Mouse (Mus musculus): ENCODE data around the gene Cep170b. TPM values are rescaled to one million over a fixed set of nuclear protein-coding genes. Genes with fewer than 3 reads are reported as not detected.

Cep170b gene
- polyA plus RNA-seq, 2 experiments: 21.3 to 30.1 TPM

DNA sequence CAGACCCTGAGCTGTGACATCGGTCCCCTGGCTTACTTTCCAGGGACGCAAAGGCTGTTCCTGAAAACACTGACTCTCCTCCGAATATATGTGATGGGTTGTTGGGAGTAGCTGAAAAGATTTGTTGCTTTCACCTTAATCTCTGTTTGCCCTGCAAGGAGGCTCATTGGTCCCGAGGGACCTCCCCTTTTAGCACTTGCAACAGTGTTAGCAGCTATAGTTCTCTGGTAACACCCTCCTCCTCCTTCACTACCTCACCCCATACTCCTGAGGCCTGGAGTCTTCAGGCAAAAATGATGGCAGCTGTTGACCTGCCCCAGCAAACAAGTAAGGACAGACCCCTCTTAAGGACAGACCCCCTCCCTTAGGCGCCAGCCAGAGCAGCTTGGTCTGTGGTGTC, 1.3 kb upstream of the Cep170b start:
- H3K36me3 ChIP-seq (ENCODE audit: control insufficient read depth, insufficient read depth, low read length): no peaks in the 10 kb centered on the region
- 43% methylated on average over 5 of the region's 5 CpGs for WGBS
- no peak overlapping the region for H3K9ac ChIP-seq (ENCODE audit: low read depth, low read length, severe bottlenecking)
- H3K27me3 ChIP-seq (ENCODE audit: control insufficient read depth, insufficient read depth, low read length): no peaks in the 10 kb centered on the region
- no peak overlapping the region for H3K4me3 ChIP-seq (replicated peaks; ENCODE audit: low read length)
- H3K4me1 ChIP-seq (ENCODE audit: control insufficient read depth, insufficient read depth, low read length): peaks cover 18% of the 10 kb centered on the region; the same call in 1 of the 2 replicates
- no peak for ATAC-seq (ENCODE audit: low FRiP score, low read depth)
- TF ChIP-seq POLR2A (IDR thresholded peaks at IDR 0.05; ENCODE audit: borderline replicate concordance, extremely low read depth, insufficient read depth, insufficient read length): no peak
- H3K27ac ChIP-seq (replicated peaks; ENCODE audit: low read depth, low read length): no peak overlapping the region
- H3K9me3 ChIP-seq (ENCODE audit: control insufficient read depth, low read length): no peaks in the 10 kb centered on the region
- DNase-seq (ENCODE audit: low spot score): no peak
- H3K4me2 ChIP-seq (replicated peaks; ENCODE audit: low read depth, low read length, severe bottlenecking): no peak overlapping the region

DNA sequence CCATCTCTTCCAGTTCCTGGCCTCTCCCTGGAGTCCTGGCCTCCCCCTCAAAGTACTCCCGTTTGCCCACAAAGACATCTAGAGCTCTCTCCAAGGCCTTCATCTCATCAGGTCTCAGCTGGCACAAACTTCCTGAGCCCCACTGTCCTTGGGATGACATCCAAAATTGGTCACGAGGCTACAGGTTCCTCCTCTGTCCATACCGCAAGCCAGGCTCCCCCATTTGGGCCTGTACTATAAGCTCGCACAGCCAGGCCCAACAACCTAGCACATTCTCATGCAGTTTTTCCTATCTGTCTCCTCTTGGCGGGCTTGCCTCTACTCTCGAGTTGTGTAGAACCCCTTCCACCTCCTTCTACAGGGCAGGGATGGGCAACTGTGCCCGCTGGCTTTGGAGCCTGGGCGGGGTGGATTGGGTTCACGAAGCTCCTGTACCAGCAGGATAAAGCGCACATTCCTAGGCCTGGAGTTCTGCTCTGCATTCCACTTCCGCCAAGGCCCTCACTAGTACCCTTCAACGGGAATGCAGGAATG, 702 bp downstream of the Cep170b start:
- H3K4me2 ChIP-seq (replicated peaks; ENCODE audit: low read depth, low read length, severe bottlenecking): peak overlapping the region; percentile 85
- no peaks in the 10 kb centered on the region for H3K27me3 ChIP-seq (ENCODE audit: control insufficient read depth, insufficient read depth, low read length)
- no peaks in the 10 kb centered on the region for H3K9me3 ChIP-seq (ENCODE audit: control insufficient read depth, low read length)
- WGBS: 43% methylated on average over 12 of the region's 12 CpGs
- ATAC-seq (ENCODE audit: low FRiP score, low read depth) (no peak), DNase-seq (ENCODE audit: low spot score) (no peak)
- no peak overlapping the region; the same call in 1 of the 2 replicates for H3K9ac ChIP-seq (ENCODE audit: low read depth, low read length, severe bottlenecking)
- H3K4me3 ChIP-seq (replicated peaks; ENCODE audit: low read length): peak overlapping the region; percentile 86
- H3K4me1 ChIP-seq (ENCODE audit: control insufficient read depth, insufficient read depth, low read length): peaks cover 17% of the 10 kb centered on the region; the same call in 1 of the 2 replicates
- no peak for TF ChIP-seq POLR2A (IDR thresholded peaks at IDR 0.05; ENCODE audit: borderline replicate concordance, extremely low read depth, insufficient read depth, insufficient read length)
- H3K27ac ChIP-seq (replicated peaks; ENCODE audit: low read depth, low read length): peak overlapping the region; percentile 56; the same call in 1 of the 2 replicates
- H3K36me3 ChIP-seq (ENCODE audit: control insufficient read depth, insufficient read depth, low read length): peaks cover 4% of the 10 kb centered on the region

DNA sequence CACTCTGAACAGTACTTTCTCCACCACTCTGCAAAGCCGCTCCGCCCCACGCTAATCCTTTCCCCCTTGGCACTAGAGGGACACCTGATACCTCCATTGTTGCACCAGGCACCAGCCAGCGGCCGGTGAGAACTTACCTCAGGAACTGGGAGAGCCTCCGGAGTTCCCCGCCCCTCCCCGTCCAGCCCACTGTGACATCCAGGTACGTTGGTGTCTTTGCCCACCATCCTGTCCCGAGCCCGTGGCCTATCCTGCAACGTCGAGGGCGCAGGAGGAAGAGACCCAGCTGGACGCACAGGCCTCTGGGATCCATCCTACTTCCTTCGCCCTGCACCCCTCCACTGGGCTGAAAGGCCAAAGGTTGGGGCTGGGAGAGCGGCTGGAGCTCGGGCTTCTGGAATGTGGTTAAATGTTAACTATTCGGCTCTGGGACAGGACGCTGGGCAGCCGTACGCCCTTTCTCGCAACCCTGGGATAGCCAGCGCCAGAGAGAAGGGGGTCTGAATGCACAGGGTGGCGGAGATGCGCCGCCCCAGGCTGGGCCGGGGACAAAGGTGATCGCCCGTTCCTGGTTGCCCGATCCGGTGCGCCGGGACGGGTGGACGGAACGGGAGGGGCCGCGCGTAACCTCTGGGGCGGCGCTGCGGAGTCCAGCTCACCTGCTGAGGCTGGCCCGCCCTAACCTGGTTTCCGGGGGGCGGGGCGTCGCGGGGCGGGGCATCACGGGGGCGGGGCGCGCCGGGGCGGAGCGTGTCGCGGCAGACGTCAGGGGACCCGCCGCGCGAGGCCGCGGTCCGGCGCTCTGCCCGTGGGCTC, 1.4 kb downstream of the Cep170b start:
- H3K9ac ChIP-seq (ENCODE audit: low read depth, low read length, severe bottlenecking): peak overlapping the region; percentile 85
- 2% methylated on average over 39 of the region's 69 CpGs for WGBS
- peak; percentile 23 for DNase-seq (ENCODE audit: low spot score)
- H3K4me3 ChIP-seq (replicated peaks; ENCODE audit: low read length): peak overlapping the region; percentile 86
- ATAC-seq (ENCODE audit: low FRiP score, low read depth): peak; percentile 64
- peak overlapping the region; percentile 85 for H3K4me2 ChIP-seq (replicated peaks; ENCODE audit: low read depth, low read length, severe bottlenecking)
- H3K27ac ChIP-seq (replicated peaks; ENCODE audit: low read depth, low read length): peak overlapping the region; percentile 56
- peaks cover 6% of the 10 kb centered on the region for H3K36me3 ChIP-seq (ENCODE audit: control insufficient read depth, insufficient read depth, low read length)
- H3K9me3 ChIP-seq (ENCODE audit: control insufficient read depth, low read length): no peaks in the 10 kb centered on the region
- TF ChIP-seq POLR2A (IDR thresholded peaks at IDR 0.05; ENCODE audit: borderline replicate concordance, extremely low read depth, insufficient read depth, insufficient read length): no peak
- no peaks in the 10 kb centered on the region for H3K27me3 ChIP-seq (ENCODE audit: control insufficient read depth, insufficient read depth, low read length)
- peaks cover 17% of the 10 kb centered on the region; the same call in 1 of the 2 replicates for H3K4me1 ChIP-seq (ENCODE audit: control insufficient read depth, insufficient read depth, low read length)

DNA sequence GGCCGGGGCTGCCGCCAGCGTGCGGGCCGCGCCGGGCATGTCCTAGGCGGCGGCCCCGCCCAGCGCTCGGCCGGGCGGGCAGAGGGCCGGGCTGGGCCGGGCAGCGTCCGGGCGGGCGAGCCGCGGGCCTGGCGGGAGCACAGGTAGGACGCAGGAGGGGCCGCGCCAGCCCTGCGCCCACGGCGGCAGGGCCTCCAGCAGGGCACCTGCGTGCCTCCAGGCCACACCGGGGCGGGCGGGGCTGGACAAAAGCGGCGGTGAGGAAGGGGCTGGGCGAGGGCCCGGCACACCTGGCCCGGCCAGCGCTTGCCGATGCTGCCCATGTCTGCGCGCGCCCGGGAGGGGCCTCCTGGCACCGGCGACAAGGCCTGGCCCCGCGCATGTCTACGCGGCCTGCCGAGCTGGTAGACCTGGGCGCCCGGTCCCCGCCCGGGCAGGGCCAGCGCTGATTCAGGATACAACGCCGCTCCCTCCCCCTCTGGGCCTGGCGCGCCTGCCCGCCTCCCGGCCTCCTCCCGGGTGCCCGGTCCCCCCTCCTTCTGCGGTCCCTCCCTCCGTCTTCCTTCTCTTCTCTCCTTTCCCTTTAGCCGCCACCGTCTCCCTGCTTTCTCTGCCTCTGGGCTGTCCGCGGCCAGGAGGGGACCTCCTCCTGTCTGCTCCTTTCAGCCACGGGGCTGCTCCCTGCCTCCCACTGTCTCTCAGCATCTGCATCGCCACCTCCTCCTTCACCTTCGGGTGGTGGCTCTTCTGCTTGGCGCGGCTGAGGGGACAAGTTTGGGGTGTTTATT, 2.2 kb downstream of the Cep170b start:
- H3K9ac ChIP-seq (ENCODE audit: low read depth, low read length, severe bottlenecking): peak overlapping the region; percentile 85
- no peaks in the 10 kb centered on the region for H3K9me3 ChIP-seq (ENCODE audit: control insufficient read depth, low read length)
- peak; percentile 16 for ATAC-seq (ENCODE audit: low FRiP score, low read depth)
- peak overlapping the region; percentile 43; the same call in 1 of the 2 replicates for H3K27ac ChIP-seq (replicated peaks; ENCODE audit: low read depth, low read length)
- no peaks in the 10 kb centered on the region for H3K27me3 ChIP-seq (ENCODE audit: control insufficient read depth, insufficient read depth, low read length)
- peaks cover 12% of the 10 kb centered on the region for H3K36me3 ChIP-seq (ENCODE audit: control insufficient read depth, insufficient read depth, low read length)
- H3K4me1 ChIP-seq (ENCODE audit: control insufficient read depth, insufficient read depth, low read length): peaks cover 17% of the 10 kb centered on the region; the same call in 1 of the 2 replicates
- peak; percentile 18 for DNase-seq (ENCODE audit: low spot score)
- under 1% methylated on average over 39 of the region's 75 CpGs for WGBS
- peak overlapping the region; percentile 85 for H3K4me2 ChIP-seq (replicated peaks; ENCODE audit: low read depth, low read length, severe bottlenecking)
- TF ChIP-seq POLR2A (IDR thresholded peaks at IDR 0.05; ENCODE audit: borderline replicate concordance, extremely low read depth, insufficient read depth, insufficient read length): no peak
- peak overlapping the region; percentile 86 for H3K4me3 ChIP-seq (replicated peaks; ENCODE audit: low read length)

DNA sequence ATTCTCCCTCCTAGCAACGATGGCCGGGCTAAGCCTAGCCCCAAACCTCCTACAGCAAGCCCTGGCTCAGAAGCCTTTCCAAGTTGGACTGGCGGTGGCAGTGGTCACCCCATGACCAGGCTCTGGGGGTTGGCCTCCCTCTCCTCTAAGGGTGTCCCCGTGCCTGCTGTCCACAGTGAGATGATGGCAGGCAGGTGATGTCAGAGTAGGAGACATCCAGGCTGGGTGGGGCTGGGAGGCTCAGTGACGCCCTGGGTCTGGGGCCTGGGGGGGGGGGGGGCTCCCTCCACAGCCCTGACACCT, 2.7 kb downstream of the Cep170b start:
- H3K4me2 ChIP-seq (replicated peaks; ENCODE audit: low read depth, low read length, severe bottlenecking): peak overlapping the region; percentile 85
- H3K9me3 ChIP-seq (ENCODE audit: control insufficient read depth, low read length): no peaks in the 10 kb centered on the region
- peaks cover 17% of the 10 kb centered on the region; the same call in 1 of the 2 replicates for H3K4me1 ChIP-seq (ENCODE audit: control insufficient read depth, insufficient read depth, low read length)
- no peaks in the 10 kb centered on the region for H3K27me3 ChIP-seq (ENCODE audit: control insufficient read depth, insufficient read depth, low read length)
- H3K4me3 ChIP-seq (replicated peaks; ENCODE audit: low read length): peak overlapping the region; percentile 86
- peaks cover 17% of the 10 kb centered on the region for H3K36me3 ChIP-seq (ENCODE audit: control insufficient read depth, insufficient read depth, low read length)
- WGBS: 8% methylated on average over 4 of the region's 5 CpGs
- H3K27ac ChIP-seq (replicated peaks; ENCODE audit: low read depth, low read length): no peak overlapping the region
- no peak for ATAC-seq (ENCODE audit: low FRiP score, low read depth)
- no peak for DNase-seq (ENCODE audit: low spot score)
- TF ChIP-seq POLR2A (IDR thresholded peaks at IDR 0.05; ENCODE audit: borderline replicate concordance, extremely low read depth, insufficient read depth, insufficient read length): no peak
- peak overlapping the region; percentile 85 for H3K9ac ChIP-seq (ENCODE audit: low read depth, low read length, severe bottlenecking)
